Mouse (Mus musculus) hindbrain, postnatal 0 days (tissue): Measurements from ENCODE around the gene Slc1a1. TPM values are rescaled to one million over a fixed set of nuclear protein-coding genes. Genes with fewer than 3 reads are reported as not detected.

Experiments used
- ATAC-seq: fragments of 200-750 bp; cut with Nextera tagmentation; 2 replicates; pipeline ENCODE4 v1.8.0; 2017; ENCODE audit warnings: mild to moderate bottlenecking, moderate TSS enrichment, moderate library complexity
- DNase-seq: peaks from one replicate; pipeline ENCODE4 v3.0.0-alpha.2; 2015; ENCODE audit warnings: low spot score
- H3K27ac ChIP-seq: fragments of 300-500 bp; sonication (generic); 2 replicates; pipeline ENCODE4 v1.5.1; 2014; ENCODE audit warnings: mild to moderate bottlenecking
- H3K27me3 ChIP-seq: fragments of 300-500 bp; sonication (generic); 2 replicates; pipeline ENCODE4 v1.6.1; 2014; ENCODE audit warnings: low read length, mixed read lengths; ENCODE audit not compliant: insufficient read depth
- H3K36me3 ChIP-seq: fragments of 300-500 bp; sonication (generic); 2 replicates; pipeline ENCODE4 v1.6.1; 2014; ENCODE audit warnings: low read length, mixed read lengths; ENCODE audit not compliant: insufficient read depth
- H3K4me1 ChIP-seq: fragments of 300-500 bp; sonication (generic); 2 replicates; pipeline ENCODE4 v1.6.1; 2014; ENCODE audit warnings: antibody characterized with exemption, low read length, mixed read lengths; ENCODE audit not compliant: insufficient read depth
- H3K4me2 ChIP-seq: fragments of 300-500 bp; sonication (generic); 2 replicates; pipeline ENCODE4 v1.6.1; 2014; ENCODE audit warnings: low read depth, mild to moderate bottlenecking, low read length, moderate library complexity, mixed read lengths
- H3K4me3 ChIP-seq: fragments of 300-500 bp; sonication (generic); 2 replicates; pipeline ENCODE4 v1.5.1; 2014; ENCODE audit warnings: low read length
- H3K9ac ChIP-seq: fragments of 300-500 bp; sonication (generic); replicated peaks from 2 replicates; pipeline ENCODE4 v1.6.1; 2014; ENCODE audit warnings: mild to moderate bottlenecking, low read length, moderate library complexity, mixed read lengths
- H3K9me3 ChIP-seq: fragments of 300-500 bp; sonication (generic); 2 replicates; pipeline ENCODE4 v1.6.1; 2016; ENCODE audit warnings: low read length, mixed read lengths
- CTCF ChIP-seq: IDR thresholded peaks from 2 replicates; pipeline ENCODE4 v1.5.1; 2016; ENCODE audit warnings: antibody characterized with exemption, control low read depth, low read depth
- WGBS: fragments of 180-500 bp; shearing (Covaris S2); extraction: QIAGEN DNeasy Blood & Tissue Kit; methylation state at CpG from one replicate; pipeline ENCODE4 v1.1.7; 2014; 5-methylcytosine and 5-hydroxymethylcytosine counted together
- polyA plus RNA-seq: library from polyadenylated mRNA; unstranded; fragments of >200 nt; fragmentation: Nextera tagmentation; extraction: Ambion mirVana; gene quantifications from 2 replicates; pipeline ENCODE4 v1.2.1, GENCODE M21; 2015
- total RNA-seq: library from RNA; depleted of rRNA; stranded (reverse); fragments of >200 nt; gene quantifications from 2 replicates; pipeline ENCODE4 v1.2.3, GENCODE M21; 2014

The Slc1a1 gene
- total and polyA plus RNA-seq, 2 experiments from 2014 or later = 49.0 to 67.3 TPM

GRCm38 (mm10) chr19:28896639-28897038 is 61.8 kb downstream of the Slc1a1 start:
- Histone ChIP-seq H3K36me3 (no peaks in the 10 kb centered on the region), H3K9me3 (no peaks in the 10 kb centered on the region), H3K4me2 (no peak overlapping the region), H3K4me3 (no peak overlapping the region), H3K27me3 (no peaks in the 10 kb centered on the region), H3K9ac (no peak overlapping the region), H3K27ac (0 out of 2 replicates have a peak overlapping the region, but pooled peaks have one; percentile 26), H3K4me1 (no peaks in the 10 kb centered on the region)
- DNase-seq = peak; percentile 42
- ATAC-seq = peak; percentile 63; the same call in 1 of the 2 replicates
- TF ChIP-seq CTCF = no peak
- 44% methylated on average over 1 of the region's 1 CpGs for WGBS

- H3K9ac ChIP-seq = no peak overlapping the region
- no peak overlapping the region for H3K4me2 ChIP-seq
- no peak overlapping the region for H3K4me3 ChIP-seq
- WGBS = 82% methylated on average over 9 of the region's 9 CpGs
- no peaks in the 10 kb centered on the region for H3K4me1 ChIP-seq
- H3K27ac ChIP-seq = 0 out of 2 replicates have a peak overlapping the region, but pooled peaks have one; percentile 26
- TF ChIP-seq CTCF = no peak
- no peaks in the 10 kb centered on the region for H3K27me3 ChIP-seq
- H3K36me3 ChIP-seq = no peaks in the 10 kb centered on the region
- no peak for DNase-seq
- H3K9me3 ChIP-seq = no peaks in the 10 kb centered on the region
- no peak for ATAC-seq
Observed at GRCm38 (mm10) chr19:28897497-28897896, 62.6 kb downstream of the Slc1a1 start.

- H3K9me3 ChIP-seq = no peaks in the 10 kb centered on the region
- TF ChIP-seq CTCF = no peak
- no peak overlapping the region for H3K27ac ChIP-seq
- 92% methylated on average over 2 of the region's 2 CpGs for WGBS
- ATAC-seq (no peak), DNase-seq (no peak)
- no peak overlapping the region for H3K4me3 ChIP-seq
- no peak overlapping the region for H3K4me2 ChIP-seq
- H3K9ac ChIP-seq = no peak overlapping the region
- no peaks in the 10 kb centered on the region for H3K36me3 ChIP-seq
- no peaks in the 10 kb centered on the region for H3K27me3 ChIP-seq
- no peaks in the 10 kb centered on the region for H3K4me1 ChIP-seq
Observed at GRCm38 (mm10) chr19:28900771-28901170, 65.9 kb downstream of the Slc1a1 start.

- Histone ChIP-seq H3K36me3 (peaks cover 5% of the 10 kb centered on the region; the same call in 1 of the 2 replicates), H3K4me2 (no peak overlapping the region), H3K9me3 (no peaks in the 10 kb centered on the region), H3K27ac (no peak overlapping the region), H3K4me1 (no peaks in the 10 kb centered on the region), H3K4me3 (no peak overlapping the region), H3K9ac (no peak overlapping the region), H3K27me3 (no peaks in the 10 kb centered on the region)
- no peak for TF ChIP-seq CTCF
- DNase-seq (no peak), ATAC-seq (peak; percentile 70)
- 51% methylated on average over 2 of the region's 2 CpGs for WGBS
Observed at GRCm38 (mm10) chr19:28902111-28902510, 67.3 kb downstream of the Slc1a1 start.

- no peak for TF ChIP-seq CTCF
- Histone ChIP-seq H3K27ac (no peak overlapping the region), H3K36me3 (peaks cover 5% of the 10 kb centered on the region; the same call in 1 of the 2 replicates), H3K9ac (no peak overlapping the region), H3K27me3 (no peaks in the 10 kb centered on the region), H3K9me3 (no peaks in the 10 kb centered on the region), H3K4me3 (no peak overlapping the region), H3K4me2 (no peak overlapping the region), H3K4me1 (no peaks in the 10 kb centered on the region)
- DNase-seq = no peak
- 70% methylated on average over 4 of the region's 4 CpGs for WGBS
- no peak for ATAC-seq
Observed at GRCm38 (mm10) chr19:28902806-28903205, 68.0 kb downstream of the Slc1a1 start.

- Histone ChIP-seq H3K4me1 (no peaks in the 10 kb centered on the region), H3K4me2 (no peak overlapping the region), H3K27me3 (no peaks in the 10 kb centered on the region), H3K36me3 (peaks cover 5% of the 10 kb centered on the region; the same call in 1 of the 2 replicates), H3K9me3 (no peaks in the 10 kb centered on the region), H3K27ac (no peak overlapping the region), H3K9ac (no peak overlapping the region), H3K4me3 (no peak overlapping the region)
- no peak for TF ChIP-seq CTCF
- DNase-seq (no peak), ATAC-seq (no peak)
- 87% methylated on average over 8 of the region's 8 CpGs for WGBS
Observed at GRCm38 (mm10) chr19:28903536-28904119, 68.8 kb downstream of the Slc1a1 start.

- no peaks in the 10 kb centered on the region for H3K9me3 ChIP-seq
- WGBS = 68% methylated on average over 4 of the region's 4 CpGs
- no peak overlapping the region for H3K4me2 ChIP-seq
Observed at GRCm38 (mm10) chr19:28908186-28908585, 73.3 kb downstream of the Slc1a1 start.

More at GRCm38 (mm10) chr19:28908186-28908585, 73.3 kb downstream of the Slc1a1 start:
- Histone ChIP-seq H3K4me3 (no peak overlapping the region), H3K36me3 (peaks cover 5% of the 10 kb centered on the region; the same call in 1 of the 2 replicates), H3K27ac (no peak overlapping the region), H3K27me3 (no peaks in the 10 kb centered on the region), H3K4me1 (no peaks in the 10 kb centered on the region), H3K9ac (no peak overlapping the region)
- ATAC-seq = no peak
- no peak for DNase-seq
- no peak for TF ChIP-seq CTCF
